ENCODE assay signal across 23 mouse cellular contexts in the genomic region with DNA sequence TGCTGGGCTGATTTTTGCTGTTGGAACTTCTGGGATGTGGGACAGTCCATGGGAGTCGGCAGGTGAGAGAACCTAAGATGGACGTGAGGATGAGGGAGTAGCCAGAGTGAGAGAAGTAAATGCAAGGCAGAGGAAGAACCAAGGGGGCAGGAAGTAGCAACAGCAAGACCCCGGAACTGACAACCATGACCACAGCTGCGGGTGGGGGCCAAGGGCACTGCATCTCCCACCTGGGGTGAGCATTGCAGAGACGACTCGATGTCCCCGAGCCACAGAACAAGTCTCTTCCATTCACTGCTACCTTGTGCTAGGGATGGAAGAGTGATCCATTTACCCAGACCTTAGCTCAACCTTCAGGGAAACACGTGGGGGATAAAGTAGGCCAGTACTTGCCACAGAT.
"Had no signal": no experiment of that assay in that cellular context is flagged by ENCODE, and none has a peak within 500 bp of the region (broad histone marks: within the 10 kb centered on the region; RNA-seq: fewer than 3 reads in every experiment).

No protein-coding gene starts in this region.

- H3K27me3 ChIP-seq: intestine, embryonic 15.5 days; limb, embryonic 13.5 days; liver, embryonic 12.5 days; liver, embryonic 15.5 days; lung, embryonic 15.5 days; neural tube, embryonic 12.5 days; neural tube, embryonic 15.5 days; stomach, embryonic 15.5 days had no signal

- H3K9ac ChIP-seq: intestine, embryonic 15.5 days; limb, embryonic 13.5 days; liver, embryonic 12.5 days; liver, embryonic 15.5 days; lung, embryonic 15.5 days; neural tube, embryonic 12.5 days; neural tube, embryonic 15.5 days; stomach, embryonic 15.5 days had no signal

- H3K9me3 ChIP-seq: intestine, embryonic 15.5 days; limb, embryonic 10.5 days; limb, embryonic 13.5 days; liver, embryonic 12.5 days; liver, embryonic 15.5 days; lung, embryonic 15.5 days; neural tube, embryonic 12.5 days; neural tube, embryonic 15.5 days; stomach, embryonic 15.5 days had no signal

- ATAC-seq: intestine, embryonic 15.5 days; liver, embryonic 12.5 days had no signal

- H3K4me1 ChIP-seq: liver, embryonic 15.5 days had no signal

- DNase-seq: kidney, adult 11 months; kidney, adult 8-10 months; kidney, postnatal 14 days; kidney, postnatal 4 days; layer of hippocampus, adult 9-11 months; liver; lung, adult 18-20 months; lung, postnatal 10 days; lung, postnatal 4 days; midbrain, embryonic 14.5 days; retina, postnatal 1 day; right cerebral cortex, postnatal 25 days; spleen, adult 18-20 months had no signal

- H3K4me3 ChIP-seq: intestine, embryonic 15.5 days; limb, embryonic 10.5 days; limb, embryonic 13.5 days; liver, embryonic 12.5 days; liver, embryonic 15.5 days; lung, embryonic 15.5 days; neural tube, embryonic 12.5 days; neural tube, embryonic 15.5 days; stomach, embryonic 15.5 days had no signal

- H3K27ac ChIP-seq: intestine, embryonic 15.5 days; limb, embryonic 10.5 days; limb, embryonic 13.5 days; liver, embryonic 12.5 days; liver, embryonic 15.5 days; lung, embryonic 15.5 days; neural tube, embryonic 12.5 days; neural tube, embryonic 15.5 days; stomach, embryonic 15.5 days had no signal

- H3K4me2 ChIP-seq: intestine, embryonic 15.5 days; limb, embryonic 13.5 days; liver, embryonic 12.5 days; liver, embryonic 15.5 days; lung, embryonic 15.5 days; midbrain, embryonic 11.5 days; neural tube, embryonic 12.5 days; neural tube, embryonic 15.5 days; stomach, embryonic 15.5 days had no signal
